Mouse (Mus musculus): ENCODE data around the gene Gja10. TPM values are rescaled to one million over a fixed set of nuclear protein-coding genes. Genes with fewer than 3 reads are reported as not detected.

The Gja10 gene
- polyA plus RNA-seq, 1 experiment from 2014 or later = not detected

GRCm38 (mm10) chr4:32579850-32580249 is 22.7 kb downstream of the Gja10 start:
- 70% methylated on average over 8 of the region's 8 CpGs for WGBS
- Histone ChIP-seq H3K27ac (ENCODE audit: low read length) (no peak overlapping the region), H3K27me3 (ENCODE audit: control insufficient read depth, insufficient read depth, low read depth, low read length) (no peaks in the 10 kb centered on the region), H3K4me3 (ENCODE audit: low read length) (no peak overlapping the region), H3K9ac (ENCODE audit: low read length) (no peak overlapping the region), H3K4me2 (ENCODE audit: low read depth, low read length) (no peak overlapping the region), H3K9me3 (ENCODE audit: control insufficient read depth, low read length) (no peaks in the 10 kb centered on the region), H3K36me3 (ENCODE audit: control insufficient read depth, insufficient read depth, low read length) (peaks cover 4% of the 10 kb centered on the region; the same call in 1 of the 2 replicates), H3K4me1 (replicated peaks; ENCODE audit: control insufficient read depth, insufficient read depth, low read length) (no peaks in the 10 kb centered on the region)
- no peak for ATAC-seq (ENCODE audit: low read depth)

- no peak overlapping the region for H3K27ac ChIP-seq (ENCODE audit: low read length)
- no peak for ATAC-seq (ENCODE audit: low read depth)
- H3K4me1 ChIP-seq (replicated peaks; ENCODE audit: control insufficient read depth, insufficient read depth, low read length) = no peaks in the 10 kb centered on the region
- H3K27me3 ChIP-seq (ENCODE audit: control insufficient read depth, insufficient read depth, low read depth, low read length) = no peaks in the 10 kb centered on the region
- WGBS = 57% methylated on average over 9 of the region's 9 CpGs
- H3K4me2 ChIP-seq (ENCODE audit: low read depth, low read length) = no peak overlapping the region
- 0 out of 2 replicates have a peak, but pooled peaks cover 2% of the 10 kb centered on the region for H3K36me3 ChIP-seq (ENCODE audit: control insufficient read depth, insufficient read depth, low read length)
- no peak overlapping the region for H3K4me3 ChIP-seq (ENCODE audit: low read length)
- no peaks in the 10 kb centered on the region for H3K9me3 ChIP-seq (ENCODE audit: control insufficient read depth, low read length)
- no peak overlapping the region for H3K9ac ChIP-seq (ENCODE audit: low read length)
These were observed 27.4 kb downstream of the Gja10 start for GRCm38 (mm10) chr4:32575165-32575564.

- Histone ChIP-seq H3K36me3 (ENCODE audit: control insufficient read depth, insufficient read depth, low read length) (0 out of 2 replicates have a peak, but pooled peaks cover 2% of the 10 kb centered on the region), H3K27ac (ENCODE audit: low read length) (no peak overlapping the region), H3K4me1 (replicated peaks; ENCODE audit: control insufficient read depth, insufficient read depth, low read length) (no peaks in the 10 kb centered on the region), H3K27me3 (ENCODE audit: control insufficient read depth, insufficient read depth, low read depth, low read length) (no peaks in the 10 kb centered on the region), H3K9me3 (ENCODE audit: control insufficient read depth, low read length) (no peaks in the 10 kb centered on the region), H3K9ac (ENCODE audit: low read length) (no peak overlapping the region), H3K4me2 (ENCODE audit: low read depth, low read length) (no peak overlapping the region), H3K4me3 (ENCODE audit: low read length) (no peak overlapping the region)
- no peak for ATAC-seq (ENCODE audit: low read depth)
- WGBS = 81% methylated on average over 1 of the region's 1 CpGs
These were observed 28.0 kb downstream of the Gja10 start for GRCm38 (mm10) chr4:32574604-32575003.

GRCm38 (mm10) chr4:32573586-32573985 is 29.0 kb downstream of the Gja10 start:
- no peaks in the 10 kb centered on the region for H3K4me1 ChIP-seq (replicated peaks; ENCODE audit: control insufficient read depth, insufficient read depth, low read length)
- ATAC-seq (ENCODE audit: low read depth) = no peak
- WGBS = 82% methylated on average over 5 of the region's 5 CpGs
- H3K9me3 ChIP-seq (ENCODE audit: control insufficient read depth, low read length) = no peaks in the 10 kb centered on the region
- H3K4me3 ChIP-seq (ENCODE audit: low read length) = no peak overlapping the region
- H3K4me2 ChIP-seq (ENCODE audit: low read depth, low read length) = no peak overlapping the region
- H3K27me3 ChIP-seq (ENCODE audit: control insufficient read depth, insufficient read depth, low read depth, low read length) = no peaks in the 10 kb centered on the region
- no peak overlapping the region for H3K9ac ChIP-seq (ENCODE audit: low read length)
- H3K36me3 ChIP-seq (ENCODE audit: control insufficient read depth, insufficient read depth, low read length) = 0 out of 2 replicates have a peak, but pooled peaks cover 2% of the 10 kb centered on the region
- no peak overlapping the region for H3K27ac ChIP-seq (ENCODE audit: low read length)

GRCm38 (mm10) chr4:32572118-32572517 is 30.4 kb downstream of the Gja10 start:
- H3K36me3 ChIP-seq (ENCODE audit: control insufficient read depth, insufficient read depth, low read length) = 0 out of 2 replicates have a peak, but pooled peaks cover 2% of the 10 kb centered on the region
- no peaks in the 10 kb centered on the region for H3K4me1 ChIP-seq (replicated peaks; ENCODE audit: control insufficient read depth, insufficient read depth, low read length)
- H3K9ac ChIP-seq (ENCODE audit: low read length) = no peak overlapping the region
- WGBS = 59% methylated on average over 1 of the region's 1 CpGs
- no peak overlapping the region for H3K27ac ChIP-seq (ENCODE audit: low read length)
- H3K4me2 ChIP-seq (ENCODE audit: low read depth, low read length) = no peak overlapping the region
- peak; percentile 50; the same call in 1 of the 2 replicates for ATAC-seq (ENCODE audit: low read depth)
- no peaks in the 10 kb centered on the region for H3K9me3 ChIP-seq (ENCODE audit: control insufficient read depth, low read length)
- H3K4me3 ChIP-seq (ENCODE audit: low read length) = no peak overlapping the region
- H3K27me3 ChIP-seq (ENCODE audit: control insufficient read depth, insufficient read depth, low read depth, low read length) = no peaks in the 10 kb centered on the region

GRCm38 (mm10) chr4:32571441-32571840 is 31.1 kb downstream of the Gja10 start:
- WGBS = 44% methylated on average over 3 of the region's 3 CpGs
- H3K27ac ChIP-seq (ENCODE audit: low read length) = no peak overlapping the region
- no peaks in the 10 kb centered on the region for H3K4me1 ChIP-seq (replicated peaks; ENCODE audit: control insufficient read depth, insufficient read depth, low read length)
- H3K4me3 ChIP-seq (ENCODE audit: low read length) = no peak overlapping the region
- no peaks in the 10 kb centered on the region for H3K27me3 ChIP-seq (ENCODE audit: control insufficient read depth, insufficient read depth, low read depth, low read length)
- no peak overlapping the region for H3K9ac ChIP-seq (ENCODE audit: low read length)
- ATAC-seq (ENCODE audit: low read depth) = no peak
- no peaks in the 10 kb centered on the region for H3K9me3 ChIP-seq (ENCODE audit: control insufficient read depth, low read length)
- 0 out of 2 replicates have a peak, but pooled peaks cover 1% of the 10 kb centered on the region for H3K36me3 ChIP-seq (ENCODE audit: control insufficient read depth, insufficient read depth, low read length)
- H3K4me2 ChIP-seq (ENCODE audit: low read depth, low read length) = no peak overlapping the region

GRCm38 (mm10) chr4:32570939-32571317 is 31.6 kb downstream of the Gja10 start:
- H3K9me3 ChIP-seq (ENCODE audit: control insufficient read depth, low read length) = no peaks in the 10 kb centered on the region
- no peak overlapping the region for H3K9ac ChIP-seq (ENCODE audit: low read length)
- no peak for ATAC-seq (ENCODE audit: low read depth)
- WGBS = 50% methylated on average over 8 of the region's 8 CpGs
- H3K4me1 ChIP-seq (replicated peaks; ENCODE audit: control insufficient read depth, insufficient read depth, low read length) = no peaks in the 10 kb centered on the region
- no peak overlapping the region for H3K4me3 ChIP-seq (ENCODE audit: low read length)
- H3K27ac ChIP-seq (ENCODE audit: low read length) = no peak overlapping the region
- H3K4me2 ChIP-seq (ENCODE audit: low read depth, low read length) = no peak overlapping the region
- H3K27me3 ChIP-seq (ENCODE audit: control insufficient read depth, insufficient read depth, low read depth, low read length) = no peaks in the 10 kb centered on the region
- H3K36me3 ChIP-seq (ENCODE audit: control insufficient read depth, insufficient read depth, low read length) = 0 out of 2 replicates have a peak, but pooled peaks cover 3% of the 10 kb centered on the region

GRCm38 (mm10) chr4:32569995-32570938 is 32.3 kb downstream of the Gja10 start:
- no peak overlapping the region for H3K27ac ChIP-seq (ENCODE audit: low read length)
- no peaks in the 10 kb centered on the region for H3K4me1 ChIP-seq (replicated peaks; ENCODE audit: control insufficient read depth, insufficient read depth, low read length)
- 53% methylated on average over 17 of the region's 17 CpGs for WGBS
- H3K9ac ChIP-seq (ENCODE audit: low read length) = no peak overlapping the region
- H3K36me3 ChIP-seq (ENCODE audit: control insufficient read depth, insufficient read depth, low read length) = 0 out of 2 replicates have a peak, but pooled peaks cover 3% of the 10 kb centered on the region
- no peaks in the 10 kb centered on the region for H3K9me3 ChIP-seq (ENCODE audit: control insufficient read depth, low read length)
- H3K4me2 ChIP-seq (ENCODE audit: low read depth, low read length) = no peak overlapping the region
- no peak overlapping the region for H3K4me3 ChIP-seq (ENCODE audit: low read length)
- no peaks in the 10 kb centered on the region for H3K27me3 ChIP-seq (ENCODE audit: control insufficient read depth, insufficient read depth, low read depth, low read length)
- ATAC-seq (ENCODE audit: low read depth) = peak; percentile 41

GRCm38 (mm10) chr4:32569054-32569453 is 33.5 kb downstream of the Gja10 start:
- no peak overlapping the region for H3K4me2 ChIP-seq (ENCODE audit: low read depth, low read length)
- H3K4me3 ChIP-seq (ENCODE audit: low read length) = no peak overlapping the region
- no peaks in the 10 kb centered on the region for H3K27me3 ChIP-seq (ENCODE audit: control insufficient read depth, insufficient read depth, low read depth, low read length)
- H3K36me3 ChIP-seq (ENCODE audit: control insufficient read depth, insufficient read depth, low read length) = 0 out of 2 replicates have a peak, but pooled peaks cover 3% of the 10 kb centered on the region
- no peak for ATAC-seq (ENCODE audit: low read depth)
- H3K27ac ChIP-seq (ENCODE audit: low read length) = no peak overlapping the region
- 81% methylated on average over 4 of the region's 4 CpGs for WGBS
- H3K9me3 ChIP-seq (ENCODE audit: control insufficient read depth, low read length) = no peaks in the 10 kb centered on the region
- no peak overlapping the region for H3K9ac ChIP-seq (ENCODE audit: low read length)
- H3K4me1 ChIP-seq (replicated peaks; ENCODE audit: control insufficient read depth, insufficient read depth, low read length) = no peaks in the 10 kb centered on the region
